Mouse (Mus musculus) small intestine, adult 2 months (tissue): ENCODE results near the gene Lrrc57.

ENCODE experiments used
- CTCF ChIP-seq: fragments of 200-500 bp; IDR thresholded peaks from 2 replicates; pipeline ENCODE4 v1.5.1; 2012; ENCODE audit warnings: low read depth, mild to moderate bottlenecking, control low read depth, inconsistent platforms, low read length, moderate library complexity, mixed read lengths; ENCODE audit not compliant: insufficient replicate concordance, insufficient read length; ENCODE audit errors: extremely low read depth
- POLR2A ChIP-seq: fragments of 200-500 bp; IDR thresholded peaks from 2 replicates; pipeline ENCODE4 v1.6.1; 2012; ENCODE audit warnings: low read depth, mild to moderate bottlenecking, control low read depth, inconsistent platforms, low read length, moderate library complexity

GRCm38 (mm10) chr2:120566886-120567797, 42.2 kb downstream of the Lrrc57 start, which contains the start of gene Snap23:
- TF ChIP-seq CTCF (no peak), POLR2A (peak; percentile 96)
